Mouse (Mus musculus) adrenal gland, postnatal 4 days (tissue): Measurements from ENCODE around the gene Gpx1. TPM values are rescaled to one million over a fixed set of nuclear protein-coding genes. Genes with fewer than 3 reads are reported as not detected.

ENCODE experiments used
- DNase-seq, 2 experiments: peaks; one replicate each; pipeline ENCODE4 v3.0.0; 2021 to 2022; ENCODE audit warnings: low spot score in 2 of 2, mixed read lengths in 2 of 2
- total RNA-seq, 2 experiments: library from RNA; stranded (reverse); gene quantifications; 2 replicates each; pipeline ENCODE4 v1.2.3; 2021

Gpx1 gene
- total RNA-seq, 2 experiments from 2014 or later: 473 to 481 TPM

DNA sequence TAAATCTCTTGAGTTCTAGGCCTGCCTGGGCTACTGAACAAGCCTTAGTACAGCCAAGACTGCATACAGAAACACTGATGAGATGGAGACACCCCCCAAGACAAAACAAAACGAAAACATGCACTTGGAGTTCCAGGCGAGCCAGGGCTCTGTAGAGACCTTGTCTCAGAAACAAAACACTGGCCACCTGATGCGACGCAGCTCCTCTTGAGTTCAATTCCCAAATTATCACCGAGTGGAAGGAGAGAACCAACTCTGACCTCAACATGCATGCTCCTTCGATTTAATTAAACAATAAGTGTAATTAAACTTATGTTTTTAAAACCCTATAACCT is 185 bp upstream of the Gpx1 start:
- DNase-seq: no peak

DNA sequence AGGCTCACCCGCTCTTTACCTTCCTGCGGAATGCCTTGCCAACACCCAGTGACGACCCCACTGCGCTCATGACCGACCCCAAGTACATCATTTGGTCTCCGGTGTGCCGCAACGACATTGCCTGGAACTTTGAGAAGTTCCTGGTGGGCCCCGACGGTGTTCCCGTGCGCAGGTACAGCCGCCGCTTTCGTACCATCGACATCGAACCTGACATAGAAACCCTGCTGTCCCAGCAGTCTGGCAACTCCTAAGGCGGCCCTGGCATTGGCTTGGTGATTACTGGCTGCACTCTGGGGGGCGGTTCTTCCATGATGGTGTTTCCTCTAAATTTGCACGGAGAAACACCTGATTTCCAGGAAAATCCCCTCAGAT is 1.2 kb downstream of the Gpx1 start:
- peak in 1 of 2 experiments; percentile 17 for DNase-seq

DNA sequence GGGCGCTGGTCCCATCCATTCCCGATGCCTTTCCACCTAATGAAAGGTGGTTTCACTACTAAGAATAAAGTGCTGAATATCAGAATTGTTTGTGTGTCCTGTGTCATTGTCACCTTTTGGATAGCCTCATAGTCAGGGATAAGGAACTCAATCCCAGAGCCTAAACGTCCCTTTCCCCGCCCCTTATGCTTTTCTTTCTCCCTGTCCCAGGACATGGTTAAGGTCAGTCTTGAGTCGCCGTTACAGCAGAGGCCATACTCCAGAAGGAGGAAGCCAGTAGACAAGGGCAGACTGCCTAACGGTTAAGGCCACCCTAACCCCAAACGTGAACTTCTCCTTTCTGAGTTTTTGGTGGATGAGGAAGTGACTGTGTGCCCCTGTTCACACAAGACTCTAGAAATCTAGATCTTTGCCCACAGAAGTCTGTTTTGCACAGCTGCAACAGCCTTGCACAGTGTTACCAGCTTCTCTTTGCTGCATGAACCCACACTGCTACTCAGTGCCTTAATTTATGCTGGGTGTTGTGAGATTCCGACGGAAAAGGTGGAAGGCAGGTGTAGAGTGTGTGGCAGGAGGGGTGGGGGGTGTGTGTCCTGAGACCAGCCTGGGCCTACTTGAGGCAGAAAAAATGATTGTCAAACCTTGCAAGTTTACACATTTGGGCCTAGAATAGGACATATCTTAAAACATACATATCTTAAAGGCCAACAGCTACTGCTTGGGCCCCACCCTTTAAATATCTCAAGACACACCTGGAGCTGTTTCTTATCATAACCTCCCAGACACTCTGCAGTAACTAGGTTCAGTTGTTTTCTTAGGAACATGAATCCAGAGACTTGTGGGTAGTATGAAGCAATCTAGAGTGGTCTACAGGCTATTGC is 1.8 kb downstream of the Gpx1 start:
- DNase-seq: no peak

GRCm38 (mm10) chr9:108341139-108341475 is 2.4 kb downstream of the Gpx1 start:
- DNase-seq: no peak

- no peak for DNase-seq
Measured at GRCm38 (mm10) chr9:108341801-108342200, 3.1 kb downstream of the Gpx1 start.

DNA sequence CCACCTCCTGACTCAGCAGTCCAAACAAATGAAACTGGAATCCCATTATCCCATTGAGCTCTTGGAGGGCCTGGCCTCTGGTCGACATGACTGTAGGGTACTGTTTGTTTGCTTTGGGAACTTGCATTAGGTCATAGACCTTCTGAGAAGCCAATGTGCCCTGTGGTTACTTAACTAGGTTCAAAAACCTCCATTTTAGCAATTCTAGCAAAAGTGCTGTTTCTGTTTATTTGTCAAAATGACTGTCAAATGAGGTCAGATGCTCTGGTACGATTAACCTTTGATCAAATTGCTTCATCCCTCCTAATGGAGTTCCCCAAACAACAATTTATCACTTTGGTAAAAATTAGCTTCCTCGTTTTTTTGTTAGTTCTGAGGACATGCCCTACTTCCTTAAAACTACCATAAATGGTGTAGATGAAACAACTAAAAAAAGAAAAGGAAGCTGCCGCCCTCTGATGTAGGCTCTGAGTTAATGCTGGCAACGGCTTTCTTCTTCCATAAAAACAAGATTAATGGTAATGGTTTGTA is 3.7 kb downstream of the Gpx1 start:
- no peak for DNase-seq

- no peak for DNase-seq
Measured at GRCm38 (mm10) chr9:108343331-108343730, 4.6 kb downstream of the Gpx1 start.

DNA sequence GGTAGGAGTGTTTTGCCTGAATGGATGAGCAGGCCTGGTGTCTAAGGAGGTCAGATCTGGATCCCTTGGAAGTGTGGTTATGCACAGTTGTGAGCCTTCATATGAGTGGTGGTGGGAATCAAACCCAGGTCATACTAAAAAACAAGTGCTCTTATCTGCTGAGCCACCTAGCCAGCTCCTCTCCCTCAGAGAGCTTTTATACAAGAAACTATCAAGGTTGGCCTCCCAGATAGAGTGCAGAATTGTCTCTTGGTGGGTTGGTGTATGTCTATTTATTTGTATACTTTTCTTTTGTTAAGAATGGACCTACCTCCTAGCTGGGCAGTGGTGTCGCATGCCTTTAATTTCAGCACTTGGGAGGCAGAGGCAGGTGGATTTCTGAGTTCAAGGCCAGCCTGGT is 5.1 kb downstream of the Gpx1 start:
- DNase-seq: no peak

DNA sequence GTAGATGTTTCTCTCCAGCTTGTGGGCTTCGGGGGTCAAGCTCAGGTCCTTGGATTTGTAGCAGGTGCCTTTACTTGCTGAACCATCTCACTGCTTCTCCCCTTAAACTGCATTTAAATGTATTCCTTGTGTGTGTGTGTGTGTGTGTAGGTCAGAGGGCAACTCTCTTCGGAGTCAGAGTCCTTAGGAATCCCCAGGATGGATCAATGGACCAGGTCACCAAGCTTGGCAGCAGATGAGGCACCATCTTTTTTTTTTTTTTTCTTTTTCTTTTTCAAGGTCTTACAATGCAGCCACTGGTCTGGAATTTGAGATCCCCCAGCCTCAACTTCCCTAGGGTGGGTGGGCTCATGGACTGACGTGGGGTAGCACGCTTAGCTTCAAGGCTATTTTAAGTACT is 5.8 kb downstream of the Gpx1 start:
- DNase-seq: no peak

- DNase-seq: no peak
Measured at GRCm38 (mm10) chr9:108347024-108347423, 8.3 kb downstream of the Gpx1 start.

DNA sequence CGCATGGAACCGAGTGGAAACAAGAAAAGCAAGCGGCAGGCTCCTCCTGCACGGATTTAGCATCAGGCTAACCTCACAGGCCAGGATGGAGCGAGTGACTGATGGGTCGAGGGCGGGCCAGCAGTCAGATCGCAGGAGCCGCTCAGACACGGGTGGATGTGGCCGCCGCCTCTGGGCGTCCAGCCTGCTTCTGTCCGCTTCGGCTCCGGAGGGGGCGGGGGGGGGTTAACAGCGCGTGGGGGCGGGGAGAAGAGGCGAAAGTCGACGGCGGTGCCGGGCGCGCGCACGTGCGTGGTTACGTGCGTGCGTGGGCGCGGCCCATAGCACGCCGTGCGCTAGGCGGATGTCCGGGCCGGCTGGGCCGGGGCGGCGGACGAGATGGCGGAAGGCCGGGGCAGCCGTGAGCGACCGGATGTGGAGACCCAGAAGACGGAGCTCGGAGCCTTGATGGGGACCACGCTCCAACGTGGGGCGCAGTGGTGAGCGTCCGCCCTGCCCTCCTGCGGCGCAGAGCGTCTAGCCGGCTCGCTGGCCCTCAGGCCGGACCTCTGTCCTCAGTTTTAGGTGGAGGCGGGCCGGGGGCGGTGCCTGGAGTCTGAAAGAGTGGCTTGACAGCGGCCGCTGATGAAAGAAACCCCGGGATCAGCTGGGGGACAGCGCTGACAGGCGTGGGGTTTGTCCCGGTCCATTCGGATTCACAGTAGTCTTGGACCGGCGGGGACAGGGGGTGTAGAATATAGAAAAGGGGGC is 9.0 kb downstream of the Gpx1 start, which contains the start of gene Usp4:
TSS of gene Usp4 (plus strand) at position 314 of the 750 bp plus-strand sequence.
- DNase-seq: peak; percentile 71 to 77

DNA sequence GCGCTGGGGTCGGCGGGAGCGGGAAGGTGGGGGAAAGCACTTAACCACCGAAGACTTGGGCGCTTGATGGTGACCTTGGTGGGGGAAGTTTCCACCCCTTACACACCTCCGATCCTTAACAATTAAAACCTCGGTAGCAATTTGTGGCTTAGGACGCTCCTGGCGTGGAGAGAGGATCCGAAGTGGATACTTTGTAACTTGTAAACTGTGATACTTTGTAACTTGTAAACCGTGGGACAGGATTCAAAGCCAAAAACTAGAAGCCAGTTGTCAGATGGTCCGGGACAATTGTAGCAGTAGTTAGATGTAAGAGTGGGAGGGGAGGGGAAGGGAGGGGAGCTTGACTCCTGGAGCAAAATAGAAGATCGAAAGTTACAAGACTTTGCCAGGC is 9.6 kb downstream of the Gpx1 start:
- no peak for DNase-seq

- DNase-seq: no peak
Measured at GRCm38 (mm10) chr9:108349727-108350126, 11.0 kb downstream of the Gpx1 start.

- no peak for DNase-seq
Measured at GRCm38 (mm10) chr9:108378234-108378633, 39.5 kb downstream of the Gpx1 start.

DNA sequence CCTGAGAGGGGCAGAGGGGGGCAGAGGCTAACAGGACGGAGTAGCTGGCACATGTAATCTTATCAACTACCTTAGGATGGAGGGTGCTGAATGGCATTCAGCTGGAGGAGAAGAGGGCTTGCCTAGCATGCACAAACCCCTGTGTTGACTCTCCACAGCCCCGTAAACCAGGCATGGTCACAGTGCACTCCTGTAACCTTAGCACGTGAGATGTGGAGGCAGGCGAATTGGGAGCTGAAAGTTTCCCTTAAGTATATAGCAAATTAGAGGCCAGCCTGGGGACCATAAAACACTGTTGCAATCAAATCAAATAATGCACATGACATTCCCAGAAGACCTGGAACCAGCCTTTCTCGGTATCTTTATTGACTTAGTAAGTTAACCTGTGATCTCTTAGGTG is 40.0 kb downstream of the Gpx1 start:
- no peak for DNase-seq

DNA sequence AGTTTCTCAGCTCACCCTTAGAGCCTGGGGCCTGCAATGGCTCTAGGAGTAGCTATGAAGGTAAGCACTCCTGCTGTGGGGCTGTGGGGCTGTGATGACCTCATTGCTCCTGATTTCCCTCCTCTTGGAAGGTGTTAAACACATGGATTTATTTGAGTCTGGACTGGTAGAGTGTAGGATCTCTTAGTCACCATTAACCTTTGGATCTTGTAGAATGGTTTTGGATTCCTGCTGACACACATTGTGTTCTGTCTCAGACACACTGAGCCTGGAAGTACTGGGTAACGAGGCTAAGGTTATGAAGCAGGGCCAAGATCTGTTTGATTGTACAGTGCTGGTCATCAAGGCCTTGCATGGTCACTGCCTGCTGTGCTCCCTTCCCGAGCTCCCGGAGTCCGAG is 40.6 kb downstream of the Gpx1 start:
- no peak for DNase-seq

GRCm38 (mm10) chr9:108381382-108381781 is 42.7 kb downstream of the Gpx1 start:
- no peak for DNase-seq

GRCm38 (mm10) chr9:108385006-108385405 is 46.3 kb downstream of the Gpx1 start:
- no peak for DNase-seq

GRCm38 (mm10) chr9:108386816-108387215 is 48.1 kb downstream of the Gpx1 start:
- no peak for DNase-seq

GRCm38 (mm10) chr9:108388601-108389000 is 49.9 kb downstream of the Gpx1 start:
- no peak for DNase-seq

DNA sequence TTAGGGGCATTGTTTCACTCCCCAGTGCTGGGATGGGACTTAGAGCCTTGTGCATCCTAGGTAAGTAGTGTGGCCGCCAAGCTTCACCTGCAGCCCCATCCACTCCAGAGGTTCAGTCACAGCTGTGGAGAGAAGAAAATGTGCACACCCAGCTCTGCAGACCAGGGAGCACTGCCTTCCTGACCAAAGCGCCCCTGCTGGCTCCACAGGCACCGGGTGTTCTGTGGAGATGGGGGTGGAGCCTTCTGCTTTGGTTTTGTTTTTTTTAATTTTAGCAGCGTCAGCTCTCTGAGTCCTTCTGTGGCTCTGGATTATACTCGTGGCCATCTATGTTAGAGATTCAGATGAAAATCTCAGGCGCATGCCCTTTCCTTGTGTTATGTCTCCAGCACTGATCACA is 50.5 kb downstream of the Gpx1 start:
- no peak for DNase-seq
